Mouse (Mus musculus) retina, adult 2 months (tissue): ENCODE results near the gene Lmf2.

Source experiments
- DNase-seq: peaks from one replicate; pipeline ENCODE4 v3.0.0-alpha.2; 2012; ENCODE audit warnings: low read depth, low spot score

Gene Lmf2

DNA sequence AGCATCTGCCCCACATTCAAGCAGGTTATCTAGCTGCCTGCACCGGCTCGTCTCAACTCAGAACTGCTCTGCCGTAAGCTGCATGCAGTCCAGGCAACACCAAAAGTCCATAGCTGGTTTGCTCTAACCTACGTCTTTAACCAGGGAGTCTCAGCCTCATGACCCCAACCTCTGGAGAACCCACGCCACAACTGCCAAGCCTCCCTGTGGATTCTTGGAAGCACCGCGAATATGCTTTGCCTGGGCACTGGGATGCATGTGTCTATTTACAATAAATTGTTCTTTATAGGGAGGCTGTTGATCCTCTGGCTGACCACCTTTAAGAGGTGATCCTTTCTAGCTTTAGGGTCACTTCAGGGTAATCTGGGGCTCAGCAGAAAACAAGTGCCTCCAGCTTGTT, 17.1 kb upstream of the Lmf2 start:
- DNase-seq: no peak

- no peak for DNase-seq
These were observed 16.6 kb upstream of the Lmf2 start for GRCm38 (mm10) chr15:89372068-89372467.

DNA sequence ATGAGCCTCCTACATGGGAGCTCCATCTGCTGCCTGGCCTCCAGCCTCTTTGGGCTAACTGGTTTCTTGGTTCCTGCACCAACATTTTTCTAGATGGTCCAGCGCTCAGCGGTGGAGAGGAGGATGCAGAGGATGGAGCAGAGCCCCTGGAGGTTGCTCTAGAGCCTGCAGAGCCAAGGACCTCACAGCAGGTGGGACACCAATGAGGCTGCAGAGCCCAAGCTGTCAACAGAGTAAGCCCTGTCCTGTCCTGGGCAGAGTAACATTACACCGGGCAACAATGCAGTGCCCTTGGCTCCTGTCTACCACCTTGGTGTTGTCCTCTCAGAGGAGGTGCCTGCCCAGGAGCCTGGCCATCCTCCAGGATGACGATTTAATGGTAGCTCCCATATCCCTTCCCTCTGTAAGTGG, 9.7 kb upstream of the Lmf2 start:
- no peak for DNase-seq

GRCm38 (mm10) chr15:89363051-89363450, 7.6 kb upstream of the Lmf2 start:
- DNase-seq: no peak

GRCm38 (mm10) chr15:89358784-89359183, 3.3 kb upstream of the Lmf2 start:
- DNase-seq: no peak

DNA sequence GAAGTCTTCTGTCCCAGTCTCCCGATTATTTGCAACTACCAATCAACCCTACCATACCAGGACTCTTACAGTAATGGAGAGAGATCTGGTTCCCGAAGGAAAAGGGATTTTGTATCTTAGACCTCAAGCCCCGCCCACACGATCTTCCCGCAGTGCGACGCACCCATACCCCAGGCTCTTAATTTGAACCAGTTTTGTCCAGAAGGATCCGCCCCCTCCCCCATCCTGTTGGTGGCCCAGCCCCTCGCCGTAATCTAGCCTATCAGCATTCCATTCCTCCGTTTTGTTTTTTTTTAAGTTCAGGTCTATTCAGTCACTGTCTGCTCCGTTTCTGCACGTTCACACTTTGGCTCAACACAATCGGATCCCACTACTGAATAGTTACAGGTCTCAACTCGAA, 913 bp upstream of the Lmf2 start:
- no peak for DNase-seq

GRCm38 (mm10) chr15:89354455-89354854, 1.0 kb downstream of the Lmf2 start:
- DNase-seq: no peak

DNA sequence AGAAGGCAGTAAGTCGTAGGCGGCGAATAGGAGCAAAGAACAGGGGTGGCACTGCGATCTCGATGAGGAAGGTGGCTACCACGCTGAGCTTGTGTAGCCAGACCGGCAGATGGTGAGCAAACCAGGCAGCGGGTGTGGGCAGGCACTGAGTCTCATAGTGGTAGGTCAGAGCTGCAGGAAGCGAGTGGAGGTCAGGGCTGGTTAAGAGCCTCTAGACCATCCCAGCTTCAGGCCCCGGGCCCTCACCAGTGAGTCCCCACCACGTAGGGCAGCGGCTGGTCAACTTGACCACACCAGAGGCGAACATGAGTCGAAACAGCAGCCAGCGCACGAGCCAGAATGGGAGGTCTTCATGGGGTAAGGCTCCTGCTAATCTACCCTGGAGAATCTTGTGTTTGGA, 1.6 kb downstream of the Lmf2 start:
- no peak for DNase-seq

DNA sequence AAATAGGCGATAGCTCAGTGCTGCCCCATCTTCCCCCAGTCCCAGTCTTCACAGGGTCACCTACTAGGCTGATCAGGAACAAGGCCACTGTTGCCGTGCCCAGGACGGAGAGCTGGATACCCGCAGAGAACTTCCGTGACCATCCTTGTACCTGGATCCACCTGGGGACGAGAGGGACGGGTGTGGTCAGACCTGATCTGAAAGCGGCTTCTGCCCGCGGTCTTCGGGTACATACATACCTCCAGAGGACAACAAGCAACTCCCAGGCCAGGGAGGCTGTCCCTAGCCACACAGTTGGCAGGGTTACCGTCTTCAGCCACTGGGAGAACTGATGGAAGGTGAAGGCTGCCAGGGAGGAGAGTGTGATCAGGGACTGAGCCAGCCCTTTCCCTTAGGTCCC, 2.7 kb downstream of the Lmf2 start:
- no peak for DNase-seq

GRCm38 (mm10) chr15:89352054-89352453, 3.4 kb downstream of the Lmf2 start:
- no peak for DNase-seq

- DNase-seq: no peak
These were observed 4.2 kb downstream of the Lmf2 start for GRCm38 (mm10) chr15:89351302-89351701.

DNA sequence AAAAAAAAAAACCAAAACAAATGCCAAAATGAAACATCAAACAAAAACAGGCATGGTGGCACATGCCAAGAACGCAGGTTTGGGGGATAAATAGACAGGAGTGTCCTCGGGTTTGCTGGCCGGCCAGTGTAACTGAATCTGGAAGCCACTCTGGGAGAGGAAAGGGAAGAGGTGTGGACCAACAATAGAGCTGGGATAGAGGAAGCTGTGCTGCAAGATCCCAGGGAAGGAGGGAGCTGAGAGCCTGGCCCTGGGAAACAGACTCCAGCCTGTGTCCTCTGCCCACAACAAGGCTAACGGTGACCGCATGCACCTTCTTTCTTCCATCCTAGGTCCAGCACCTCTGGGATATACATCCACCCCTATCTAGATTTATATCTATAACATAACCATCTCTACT, 5.0 kb downstream of the Lmf2 start:
- no peak for DNase-seq

DNA sequence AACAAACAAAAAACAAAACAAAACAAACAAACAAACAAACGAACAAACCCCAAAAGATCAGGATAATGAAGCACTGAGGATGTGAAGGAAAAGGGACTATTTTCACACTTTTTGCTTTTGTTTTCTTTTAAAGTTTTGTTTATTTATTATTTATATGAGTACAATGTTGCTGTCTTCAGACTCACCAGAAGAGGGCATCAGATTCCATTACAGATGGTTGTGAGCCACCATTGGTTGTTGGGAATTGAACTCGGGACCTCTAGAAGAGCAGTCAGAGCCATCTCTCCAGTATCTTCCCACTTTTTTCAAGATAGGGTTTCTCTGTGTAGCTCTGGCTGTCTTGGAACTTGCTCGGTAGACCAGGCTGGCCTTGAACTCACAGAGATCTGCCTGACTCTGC, 12.1 kb downstream of the Lmf2 start:
- no peak for DNase-seq

DNA sequence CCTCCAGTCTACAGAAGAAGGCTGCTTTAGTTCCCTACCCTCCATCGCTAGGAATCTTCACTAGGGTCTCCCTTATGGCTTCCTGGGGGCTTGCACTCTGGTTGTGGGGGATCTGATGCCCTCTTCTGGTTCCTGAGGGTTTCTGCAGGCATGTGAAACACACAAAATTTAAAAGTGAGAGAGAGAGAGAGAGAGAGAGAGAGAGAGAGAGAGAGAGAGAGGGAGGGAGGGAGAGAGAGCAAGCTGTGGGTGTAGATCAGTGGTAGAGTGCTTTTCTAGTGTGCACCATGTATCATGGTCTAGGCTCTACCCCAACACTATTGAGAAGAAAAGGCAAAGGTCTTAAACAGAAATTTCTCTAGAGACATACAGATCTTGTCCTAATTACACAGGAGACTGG, 13.8 kb downstream of the Lmf2 start:
- no peak for DNase-seq

DNA sequence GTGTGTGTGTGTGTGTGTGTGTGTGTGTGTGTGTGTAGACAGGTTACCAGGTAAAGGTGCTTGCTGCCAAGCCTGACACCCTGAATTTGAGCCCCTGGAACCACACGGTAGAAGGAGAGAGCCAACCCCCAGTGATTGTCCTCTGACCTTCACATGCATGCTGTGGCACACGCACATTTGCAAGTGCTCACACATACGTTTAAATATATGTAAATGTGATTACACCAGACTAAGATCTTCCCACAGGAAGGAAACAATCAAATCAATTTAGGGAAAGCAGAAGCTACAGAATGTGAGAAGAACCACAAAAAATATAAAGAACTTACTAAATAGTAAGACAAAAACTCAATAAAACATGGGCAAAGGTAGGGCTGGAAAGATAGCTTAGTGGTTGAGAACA, 15.3 kb downstream of the Lmf2 start:
- DNase-seq: no peak

DNA sequence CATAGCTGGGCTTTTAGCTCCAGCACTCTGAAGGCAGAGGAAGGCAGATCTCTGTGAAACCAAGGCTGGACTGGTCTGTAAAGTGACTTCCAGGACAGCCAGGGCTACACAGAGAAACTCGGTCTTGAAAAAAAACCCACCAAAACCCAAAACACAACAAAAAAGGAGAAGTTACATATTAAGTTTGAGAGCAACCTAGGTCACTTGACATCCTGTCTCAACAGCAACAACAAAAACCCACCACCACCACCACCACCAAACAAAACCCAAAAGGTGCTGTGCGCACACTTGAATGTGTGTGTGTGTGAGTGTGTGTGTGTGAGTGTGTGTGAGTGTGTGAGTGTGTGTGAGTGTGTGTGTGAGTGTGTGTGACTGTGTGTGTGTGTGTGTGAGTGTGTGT, 15.8 kb downstream of the Lmf2 start:
- no peak for DNase-seq

GRCm38 (mm10) chr15:89336422-89336821, 19.0 kb downstream of the Lmf2 start:
- no peak for DNase-seq

DNA sequence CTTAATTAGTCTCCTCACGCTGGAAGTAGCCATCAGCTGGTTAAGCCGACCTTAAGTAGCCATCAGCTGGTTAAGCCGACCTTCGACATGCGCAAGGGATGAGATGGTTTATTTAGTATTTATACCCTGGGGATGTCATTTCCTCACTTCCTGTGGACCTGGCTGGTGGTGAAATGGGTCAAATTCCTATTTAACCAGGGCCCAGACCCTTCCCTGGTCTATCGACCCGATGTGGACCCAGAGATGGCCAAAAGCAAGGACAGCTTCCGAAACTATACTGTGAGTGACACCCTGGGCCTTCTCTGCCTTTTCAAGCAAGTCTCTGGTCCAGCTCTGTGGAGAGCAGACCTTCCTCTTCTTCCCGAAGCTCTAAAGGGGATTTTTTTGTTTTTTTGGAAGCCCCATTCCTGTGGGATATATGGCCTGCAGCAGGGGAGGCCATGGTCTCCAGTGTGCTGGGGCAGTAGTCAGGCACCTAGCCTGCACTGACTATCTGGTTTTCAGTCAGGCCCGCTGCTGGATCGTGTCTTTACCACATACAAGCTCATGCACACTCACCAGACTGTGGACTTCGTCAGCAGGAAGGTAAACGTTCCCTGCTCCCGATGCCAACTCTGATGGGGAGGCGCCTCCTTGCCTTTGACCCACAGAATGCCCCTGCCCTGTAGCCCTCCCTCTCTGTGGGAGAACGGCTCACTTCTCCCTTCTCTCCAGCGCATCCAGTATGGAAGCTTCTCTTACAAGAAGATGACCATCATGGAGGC, 20.5 kb downstream of the Lmf2 start:
- no peak for DNase-seq

DNA sequence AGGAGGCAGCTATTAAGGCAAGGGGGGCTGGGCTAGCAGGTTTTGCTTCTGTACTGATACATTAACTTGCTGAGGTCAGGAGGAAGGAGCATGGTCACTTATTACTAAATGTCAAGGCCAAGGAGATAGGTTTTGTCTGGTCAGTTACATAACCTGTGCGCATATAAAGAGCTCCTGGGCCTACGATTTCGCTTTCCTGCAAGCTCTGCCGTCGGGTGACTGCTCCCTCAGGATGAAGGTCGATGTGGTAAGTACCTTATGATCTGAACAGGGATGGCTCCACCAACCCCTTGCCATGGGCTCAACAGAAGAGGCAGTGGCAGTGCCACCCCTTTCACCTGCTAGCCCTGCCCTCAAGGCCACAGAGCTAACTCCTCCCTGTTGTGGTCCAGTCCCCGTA, 21.2 kb downstream of the Lmf2 start, which contains the start of gene Miox:
Miox (plus strand) TSS at position 128 of the 400 bp plus-strand sequence.
- DNase-seq: no peak

- no peak for DNase-seq
These were observed 29.0 kb downstream of the Lmf2 start for GRCm38 (mm10) chr15:89326441-89326840.

DNA sequence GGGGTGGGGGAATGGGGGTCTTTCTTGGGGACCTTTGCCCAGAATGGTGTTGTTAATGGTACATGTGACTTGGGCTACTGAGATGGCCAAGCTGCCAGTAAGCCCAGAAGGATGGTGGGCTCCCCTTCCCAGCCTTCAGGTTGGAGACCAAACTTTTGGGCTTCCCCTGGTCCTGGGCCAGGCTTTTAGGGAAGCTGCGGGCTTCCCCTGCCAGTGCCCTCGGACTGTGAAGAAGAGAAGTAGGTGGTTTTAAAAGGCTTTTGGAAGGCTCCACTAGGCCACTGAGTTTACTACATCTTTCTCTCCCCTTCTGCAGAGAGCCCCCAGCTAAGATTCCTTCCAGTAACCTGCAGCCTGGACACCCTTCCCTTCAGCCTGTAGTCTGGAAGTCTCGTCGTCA, 31.8 kb downstream of the Lmf2 start:
- DNase-seq: no peak

DNA sequence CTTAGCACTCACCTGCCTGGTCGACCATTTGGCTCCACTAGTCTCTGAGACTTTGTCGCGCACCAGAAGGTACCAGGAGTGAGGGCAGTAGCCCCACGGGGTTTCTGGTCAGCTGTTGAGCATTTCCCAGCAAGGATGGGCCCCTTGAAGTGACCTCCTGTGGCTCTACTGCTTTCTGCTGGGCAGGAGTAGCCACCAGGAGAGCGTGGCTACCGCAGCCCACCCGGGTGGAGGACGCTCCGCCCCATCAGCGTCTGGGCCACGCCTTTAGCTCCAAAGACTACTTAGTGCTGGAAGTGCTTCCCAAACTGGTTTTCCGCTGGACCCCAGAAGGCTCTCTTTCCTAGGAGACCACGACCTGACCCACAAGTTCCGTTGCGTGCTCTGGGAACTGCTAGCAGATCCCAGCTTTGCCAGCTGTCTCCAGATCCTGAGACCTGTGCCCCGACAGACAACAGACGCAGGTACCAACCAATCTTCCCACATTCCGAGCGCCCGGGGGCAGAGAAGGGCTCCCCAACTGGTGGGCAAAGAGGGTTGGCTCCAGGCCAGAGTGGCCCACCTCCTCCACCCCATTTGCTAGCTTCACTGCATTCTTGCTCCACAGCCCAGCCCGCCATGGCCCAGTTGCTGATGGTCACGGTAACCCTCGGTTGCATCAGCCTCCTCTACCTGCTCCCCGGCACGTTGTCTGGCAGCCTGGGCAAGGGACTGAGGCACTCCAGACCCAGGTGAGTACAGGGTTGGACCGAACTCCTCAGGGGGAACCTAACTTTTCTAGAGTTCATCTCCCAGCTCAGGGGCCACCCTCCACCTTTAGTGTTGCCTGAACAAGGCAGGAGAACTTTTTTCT, 32.6 kb downstream of the Lmf2 start, which contains the start of gene Adm2:
Adm2 (plus strand) TSS at position 51 of the 853 bp plus-strand sequence.
- DNase-seq: no peak

DNA sequence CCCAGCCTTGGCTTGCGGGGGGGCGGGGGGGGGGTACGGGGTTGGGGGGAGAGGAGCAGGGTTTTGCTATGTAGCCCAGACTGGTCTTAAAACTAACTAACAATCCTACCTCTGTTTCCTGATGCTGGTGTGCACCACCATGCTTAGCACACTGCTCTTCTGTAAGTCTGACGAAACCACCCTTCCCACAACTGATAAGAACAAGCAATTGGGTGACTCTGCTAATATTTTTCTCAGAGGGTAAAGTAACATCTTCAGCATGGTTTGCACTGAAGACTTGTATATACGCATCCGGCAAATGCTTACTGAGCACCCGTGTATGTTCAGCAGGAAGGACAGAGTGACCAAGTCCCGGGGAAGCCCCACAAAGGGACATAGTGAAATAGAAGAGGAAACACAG, 34.2 kb downstream of the Lmf2 start:
- DNase-seq: no peak
